Mouse (Mus musculus): ENCODE measurements around the gene Bicc1.

The Bicc1 gene

DNA sequence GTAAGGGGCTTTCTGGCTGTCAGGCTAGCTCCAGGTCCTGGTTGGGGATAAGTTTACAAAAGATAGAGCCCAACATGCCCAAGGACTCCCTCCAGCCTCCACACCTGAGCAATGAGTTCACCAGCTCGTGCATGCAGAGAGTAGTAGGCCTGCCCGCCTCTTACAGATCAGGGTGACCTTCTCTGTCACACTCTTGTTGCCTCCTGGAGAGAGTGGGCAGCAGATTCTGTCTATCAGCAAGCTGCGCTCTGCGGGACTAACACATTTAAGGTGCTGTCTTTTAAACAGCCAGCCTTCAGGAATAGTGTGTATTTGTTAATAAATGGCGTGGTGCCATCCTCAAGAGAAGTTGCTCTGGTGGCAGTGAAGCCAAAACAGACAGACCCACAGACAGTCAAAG lies 101.4 kb downstream of the Bicc1 start:
- 83% methylated on average over 5 of the region's 5 CpGs for WGBS

DNA sequence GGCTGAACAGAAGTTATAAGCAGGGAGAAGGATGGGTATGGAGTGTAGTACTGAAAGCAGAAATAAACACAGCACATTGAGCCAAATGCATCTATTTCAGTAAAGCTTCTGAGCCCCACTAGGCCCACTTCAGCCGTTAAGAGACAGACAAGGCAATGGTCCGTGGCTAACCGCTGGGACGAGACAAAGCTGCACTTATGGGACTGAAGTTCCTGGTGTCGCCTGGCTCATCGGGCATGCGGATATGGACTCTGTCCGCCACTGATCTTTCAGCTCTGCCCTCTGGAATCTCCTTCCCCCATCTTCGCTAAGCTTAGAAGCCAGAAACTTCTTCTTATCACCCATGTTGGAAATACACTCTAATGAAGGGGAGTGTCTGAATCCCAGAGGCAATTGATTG lies 106.8 kb downstream of the Bicc1 start:
- WGBS, result 50% methylated on average over 9 of the region's 9 CpGs

DNA sequence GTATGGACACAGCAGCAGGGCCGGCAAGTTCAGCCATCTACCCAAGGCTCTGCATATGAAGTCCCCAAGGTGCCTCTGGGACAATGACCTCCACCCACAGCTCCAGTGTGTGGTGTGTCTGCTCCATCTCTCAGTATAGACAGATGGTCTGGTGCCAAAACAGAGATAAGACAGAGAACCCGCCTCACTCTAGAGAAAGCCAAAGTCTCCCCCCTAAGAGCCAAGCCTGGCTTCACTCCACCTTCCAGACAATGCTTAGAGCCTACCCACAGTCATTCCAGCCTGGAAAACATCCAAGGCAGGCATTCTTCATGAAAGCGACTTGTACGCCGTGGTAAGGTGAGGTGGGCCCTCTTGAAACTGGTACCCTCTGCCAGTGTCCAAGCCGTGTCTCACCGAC lies 107.3 kb downstream of the Bicc1 start:
- WGBS, result 43% methylated on average over 7 of the region's 7 CpGs

DNA sequence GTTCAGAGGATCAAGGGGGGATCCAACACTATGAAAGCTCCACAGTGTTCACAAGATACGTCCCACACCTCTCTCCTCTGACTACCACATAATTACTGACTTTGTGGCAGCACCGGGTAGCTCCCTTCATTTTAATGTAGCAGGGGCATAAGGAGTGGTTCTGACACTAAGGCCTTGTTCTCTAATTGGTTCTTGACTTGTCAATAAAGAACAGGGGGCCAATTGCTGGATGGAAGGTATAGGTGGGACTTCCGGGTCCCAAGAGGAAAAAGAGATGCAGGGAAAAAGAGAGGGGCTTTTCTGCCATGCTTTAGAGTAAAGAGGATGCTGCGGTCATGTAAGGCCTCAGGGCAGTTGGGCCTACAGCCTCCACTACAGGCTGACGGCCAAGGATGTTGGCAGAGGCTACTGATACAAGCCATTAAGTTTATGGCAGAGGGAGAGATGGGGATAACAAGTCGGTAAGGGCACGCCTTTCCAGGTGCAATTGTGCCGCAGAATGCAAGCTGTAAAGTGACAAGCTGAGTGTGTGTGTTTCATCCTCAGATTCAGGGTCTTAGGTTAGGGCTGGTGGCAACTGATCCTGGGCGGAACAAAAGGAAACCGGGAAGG lies 108.7 kb downstream of the Bicc1 start:
- 80% methylated on average over 10 of the region's 10 CpGs for WGBS

DNA sequence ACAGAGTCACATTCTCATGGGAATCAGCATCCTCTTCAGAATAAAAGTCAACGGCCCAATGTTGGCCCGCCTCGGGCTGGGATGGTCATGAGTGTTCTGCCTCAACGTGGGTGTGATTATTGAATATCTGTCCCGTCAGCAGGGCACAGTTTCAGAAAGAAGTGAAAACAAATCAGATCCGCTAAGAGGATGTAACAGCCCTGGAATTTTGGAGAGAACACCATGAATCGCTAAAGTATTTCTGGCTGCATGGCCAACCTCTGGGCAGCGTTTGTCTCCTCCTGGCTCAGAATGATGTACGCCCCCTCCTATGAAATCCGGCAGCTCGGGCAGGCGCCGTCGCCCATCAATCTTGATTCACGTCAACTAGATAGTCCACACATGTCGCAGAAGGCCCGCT lies 110.2 kb downstream of the Bicc1 start:
- 89% methylated on average over 17 of the region's 17 CpGs for whole genome bisulfite sequencing

DNA sequence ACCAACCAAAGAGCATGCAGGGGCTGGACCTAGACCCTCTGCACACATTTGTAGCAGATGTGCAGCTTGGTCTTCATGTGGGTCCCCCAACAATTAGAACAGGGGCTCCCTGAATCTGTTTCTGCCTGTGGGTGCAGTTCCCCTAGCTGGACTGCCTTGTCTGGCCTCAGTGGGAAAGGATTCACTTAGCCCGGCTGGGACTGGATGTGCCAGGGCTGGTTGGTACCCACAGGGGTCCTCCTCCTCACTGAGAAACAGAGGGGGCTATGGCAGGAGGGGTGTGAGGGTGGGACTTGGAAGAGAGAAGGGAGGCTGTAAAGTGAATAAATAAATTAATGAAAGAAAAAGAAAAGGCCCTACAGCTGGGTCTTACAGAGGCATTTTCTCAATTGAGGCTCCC lies 115.1 kb downstream of the Bicc1 start:
- WGBS, result 93% methylated on average over 1 of the region's 1 CpGs

DNA sequence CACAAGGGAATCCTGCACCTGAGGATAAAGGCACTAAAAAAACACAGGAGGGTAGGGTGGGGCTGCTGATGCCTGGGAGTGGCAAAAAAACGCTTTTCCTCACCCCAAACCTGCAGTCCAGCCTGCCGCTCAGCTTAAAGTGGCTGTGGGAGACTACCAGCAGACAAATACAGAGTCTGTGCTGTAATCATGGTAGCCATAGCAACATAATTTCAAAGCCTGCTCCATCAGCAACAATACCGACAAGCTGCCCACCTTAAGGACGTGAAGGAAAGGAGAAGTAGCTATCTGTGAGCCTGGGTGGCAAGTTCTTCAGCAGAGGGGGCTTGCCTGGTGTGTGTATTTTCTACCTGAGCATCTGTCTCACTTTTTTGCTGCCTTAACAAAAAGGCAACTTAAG lies 117.6 kb downstream of the Bicc1 start:
- 36% methylated on average over 4 of the region's 4 CpGs for WGBS

DNA sequence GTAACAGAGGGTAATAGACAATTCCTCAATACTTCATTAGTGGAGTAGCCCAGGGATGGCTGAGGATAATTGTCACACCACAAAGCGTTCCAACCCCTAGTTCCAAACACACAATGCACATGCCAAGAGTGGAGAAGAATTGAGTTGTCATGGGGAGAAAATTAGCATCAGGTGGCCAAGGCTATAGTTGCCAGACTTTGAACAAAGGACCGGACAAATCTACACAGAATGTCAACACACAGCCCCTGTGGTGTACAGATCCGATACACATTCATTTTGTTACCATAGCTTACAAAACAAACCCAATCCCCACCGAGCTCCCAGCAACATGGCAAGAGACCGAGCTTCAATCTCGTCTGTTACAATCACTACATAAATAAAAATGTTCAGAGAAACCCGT lies 123.0 kb downstream of the Bicc1 start:
- 55% methylated on average over 7 of the region's 7 CpGs for WGBS

DNA sequence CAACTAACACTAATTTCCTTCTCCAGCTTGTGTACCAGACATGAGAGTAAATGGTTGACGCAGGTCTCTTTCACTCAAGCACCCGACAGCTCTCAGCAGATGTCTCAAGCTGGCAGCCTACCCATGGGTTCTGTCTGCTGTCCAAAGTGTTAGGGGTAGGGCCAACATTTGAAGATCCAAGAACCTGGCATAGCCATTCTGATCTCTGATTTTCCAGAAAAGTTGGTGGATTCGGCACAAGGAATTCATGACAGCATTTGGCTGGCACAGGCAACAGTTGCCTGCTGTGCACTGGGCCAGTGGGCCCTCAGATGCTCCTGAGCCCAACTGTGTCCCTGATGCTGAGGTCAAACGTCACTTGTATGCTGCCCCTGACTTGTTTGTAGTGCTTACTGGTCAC lies 130.5 kb downstream of the Bicc1 start:
- 33% methylated on average over 4 of the region's 4 CpGs for WGBS

DNA sequence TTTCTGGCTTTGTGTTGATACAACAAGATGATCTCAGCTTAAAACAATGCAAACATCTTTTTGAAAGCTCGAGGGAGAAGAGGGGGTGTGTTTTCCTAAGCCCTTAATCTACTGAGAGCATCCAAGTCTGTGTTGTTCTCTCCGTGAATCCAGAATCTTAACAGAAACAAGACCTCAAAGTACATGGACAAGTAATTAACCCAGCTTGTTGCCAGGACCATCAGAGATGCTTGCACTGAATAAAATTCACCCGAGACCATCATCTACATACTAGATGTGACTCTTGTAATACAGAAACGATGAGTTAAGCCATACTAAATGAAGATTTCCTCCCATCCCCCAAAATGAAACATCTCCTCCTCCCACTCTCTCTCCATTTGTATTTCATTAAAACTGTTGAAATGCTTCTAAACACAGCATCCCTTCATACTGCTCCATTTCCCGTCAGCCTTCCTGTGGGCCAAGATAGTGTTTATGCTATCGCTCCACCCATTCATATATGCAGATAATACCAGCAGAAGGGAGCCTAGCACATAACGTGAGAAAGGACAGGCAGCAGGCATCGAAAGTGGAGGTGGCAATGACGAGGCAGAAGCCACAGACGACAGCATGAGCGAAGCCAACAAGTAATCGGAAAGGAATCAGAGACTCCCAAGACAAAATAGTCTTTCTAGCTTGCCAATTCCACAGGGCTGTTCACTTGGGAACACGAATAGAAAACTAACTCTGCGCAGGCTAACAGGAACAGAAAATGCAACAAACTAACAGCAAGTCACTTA lies 131.2 kb downstream of the Bicc1 start:
- WGBS, result 32% methylated on average over 14 of the region's 14 CpGs

DNA sequence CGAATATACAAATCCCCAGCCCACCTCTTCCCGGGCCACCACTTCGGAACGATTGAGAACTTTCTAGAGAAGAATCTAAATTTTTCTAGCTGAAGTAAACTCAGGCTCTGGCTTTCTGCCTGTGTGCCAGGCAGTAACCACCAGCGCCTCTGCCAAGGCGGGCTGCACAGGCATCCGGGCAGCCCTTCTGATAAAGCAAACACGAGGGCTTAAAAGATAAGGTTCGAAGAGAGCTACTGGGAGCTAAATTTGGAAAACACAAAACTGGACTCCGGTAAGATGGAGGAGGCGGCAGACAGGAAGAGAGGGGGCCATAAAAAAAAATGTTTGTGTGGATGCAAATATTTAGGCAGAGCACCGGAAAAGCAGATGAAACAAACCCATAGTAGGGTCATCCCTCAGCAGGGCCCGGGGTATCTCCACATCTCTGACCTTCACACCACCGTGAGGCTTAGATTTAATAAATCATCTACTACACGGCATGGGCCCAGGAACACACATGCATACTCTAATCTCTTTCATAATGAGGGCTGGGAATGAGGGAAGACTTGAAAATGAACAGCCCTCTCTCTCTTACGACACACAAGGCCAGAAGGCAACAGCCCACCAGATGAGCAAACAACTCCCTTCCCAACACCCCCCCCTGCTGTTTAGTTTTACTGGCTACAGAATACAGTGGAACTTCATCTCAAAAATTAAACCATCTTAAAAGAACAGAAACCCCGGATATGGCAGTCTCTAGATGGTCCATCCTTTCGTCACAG lies 134.2 kb downstream of the Bicc1 start:
- 52% methylated on average over 18 of the region's 18 CpGs for WGBS

DNA sequence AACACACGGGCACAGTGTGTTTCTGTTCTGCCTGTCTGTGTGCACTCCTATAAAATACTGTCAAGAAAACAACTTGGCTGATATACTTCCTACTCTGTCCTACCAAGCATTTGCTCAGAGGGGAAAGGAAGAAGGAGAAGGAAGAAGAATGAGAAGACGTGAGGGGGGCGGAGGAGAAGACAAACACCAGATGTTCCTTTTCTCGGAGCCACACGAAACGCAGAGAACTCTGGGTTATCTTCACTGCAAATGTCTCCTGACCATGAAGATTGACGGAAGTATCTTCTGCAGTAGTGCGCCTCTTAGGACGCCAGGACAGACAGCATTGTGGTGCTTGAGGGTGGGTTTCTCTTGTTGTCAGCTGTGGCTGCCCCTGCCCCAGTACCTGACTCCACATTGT lies 134.8 kb downstream of the Bicc1 start:
- 68% methylated on average over 9 of the region's 9 CpGs for whole genome bisulfite sequencing

DNA sequence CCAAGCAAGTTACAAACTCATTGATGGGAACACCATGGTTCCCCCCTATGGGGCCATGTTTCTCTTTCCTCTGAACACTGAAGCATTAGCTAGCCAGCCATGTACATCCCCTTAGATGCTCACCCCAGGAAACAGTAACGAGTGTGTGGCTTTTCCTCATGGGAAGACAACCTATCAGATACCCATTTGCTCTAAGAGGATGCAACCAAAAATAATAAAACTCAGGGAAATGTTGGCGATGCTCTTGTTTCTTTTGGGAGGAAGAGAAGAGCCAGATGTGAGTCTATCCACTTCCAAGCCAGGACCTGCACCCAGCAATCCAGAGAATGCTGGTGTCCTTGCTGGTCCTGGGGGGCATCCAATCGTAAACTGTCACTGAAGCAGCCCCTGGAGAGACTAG lies 136.0 kb downstream of the Bicc1 start:
- 70% methylated on average over 3 of the region's 3 CpGs for WGBS

DNA sequence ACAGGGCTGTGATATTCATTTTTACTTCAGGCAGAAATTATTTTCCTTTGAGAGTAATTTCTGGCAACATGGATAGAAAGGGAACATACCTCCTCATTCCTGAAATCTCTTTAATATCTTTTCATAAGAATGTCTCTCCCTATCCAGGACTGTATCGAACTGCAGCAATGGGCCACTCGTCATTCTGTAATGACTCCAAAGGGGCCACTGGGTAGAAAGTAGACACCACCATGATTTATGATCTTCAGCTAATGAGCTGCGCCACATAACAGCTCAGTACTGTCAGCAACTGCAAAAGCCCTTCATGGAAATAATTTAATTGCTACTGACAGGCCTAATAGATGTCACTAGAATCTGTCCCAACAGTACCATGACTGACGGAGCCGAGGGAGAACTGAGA lies 139.0 kb downstream of the Bicc1 start:
- whole genome bisulfite sequencing, result 93% methylated on average over 5 of the region's 5 CpGs

DNA sequence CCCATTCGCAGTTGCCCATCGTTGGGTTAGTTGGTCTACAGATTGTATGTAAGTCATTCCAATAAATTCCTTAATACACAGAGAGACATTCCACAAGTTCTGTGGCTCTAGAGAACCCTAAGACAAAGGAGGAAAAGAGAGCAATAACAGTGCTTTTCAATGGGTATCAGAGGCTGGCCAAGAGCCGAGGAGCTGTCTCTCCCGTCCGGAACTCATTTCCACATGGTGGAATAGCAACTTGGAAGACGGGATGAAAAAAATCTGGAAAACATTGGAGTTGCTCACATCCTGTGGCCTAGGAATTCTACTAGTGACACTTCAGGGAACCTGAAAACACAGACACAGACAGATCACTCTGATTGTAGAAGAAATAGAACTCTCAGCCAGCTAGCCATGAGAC lies 139.7 kb downstream of the Bicc1 start:
- 93% methylated on average over 6 of the region's 6 CpGs for WGBS

DNA sequence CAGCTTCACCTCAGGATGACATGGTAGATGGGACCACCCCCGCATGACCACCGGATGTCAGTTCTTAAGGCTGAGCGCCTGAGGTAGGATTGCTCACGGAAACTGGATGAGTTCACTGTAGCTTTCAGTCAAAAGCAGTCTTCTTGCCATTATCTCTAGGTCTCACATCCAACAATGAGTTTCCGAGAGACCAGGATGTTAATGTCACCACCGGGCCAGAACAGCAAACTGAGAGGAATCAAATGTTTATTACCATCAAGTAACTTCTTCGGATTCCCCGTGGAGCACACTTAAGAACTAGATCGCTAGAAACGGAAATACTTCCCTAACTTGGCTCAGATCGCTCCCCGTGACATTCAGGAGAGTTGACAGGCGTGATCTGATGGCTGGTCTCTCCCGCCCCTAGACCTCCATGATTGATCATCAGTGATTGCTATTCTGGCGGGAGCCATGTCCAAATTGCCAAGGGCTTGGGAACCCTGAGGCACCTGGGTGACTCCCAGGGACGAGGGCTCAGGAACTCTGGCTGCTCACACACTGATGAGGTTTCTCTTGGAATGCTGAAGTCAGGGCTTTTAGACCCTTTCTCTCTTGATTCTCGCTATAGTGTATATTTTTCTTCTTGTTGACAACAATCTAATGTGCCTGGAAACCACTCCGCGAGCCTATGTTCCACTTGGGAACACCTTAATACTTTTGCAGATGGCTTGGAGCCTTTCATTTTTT lies 149.6 kb downstream of the Bicc1 start:
- 94% methylated on average over 19 of the region's 19 CpGs for WGBS

DNA sequence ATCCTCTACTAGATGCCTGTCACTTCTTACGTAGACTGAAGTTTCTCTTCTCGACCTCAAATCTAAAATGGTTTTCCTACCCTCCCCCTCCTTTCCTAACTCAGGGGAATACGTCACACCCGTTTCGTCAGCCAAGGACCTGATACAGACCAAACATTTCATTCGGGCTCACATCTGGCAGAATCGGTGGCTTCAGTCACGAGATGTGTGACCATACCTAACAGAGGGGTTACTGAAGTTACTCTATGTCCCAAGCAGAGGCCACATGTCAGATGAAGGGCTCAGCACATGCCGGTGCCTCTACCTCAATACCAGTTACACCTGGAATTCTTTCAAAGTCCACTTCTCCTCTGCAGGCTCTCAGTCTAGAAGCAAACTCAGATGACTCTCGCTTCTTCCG lies 150.8 kb downstream of the Bicc1 start:
- 89% methylated on average over 11 of the region's 11 CpGs for WGBS

DNA sequence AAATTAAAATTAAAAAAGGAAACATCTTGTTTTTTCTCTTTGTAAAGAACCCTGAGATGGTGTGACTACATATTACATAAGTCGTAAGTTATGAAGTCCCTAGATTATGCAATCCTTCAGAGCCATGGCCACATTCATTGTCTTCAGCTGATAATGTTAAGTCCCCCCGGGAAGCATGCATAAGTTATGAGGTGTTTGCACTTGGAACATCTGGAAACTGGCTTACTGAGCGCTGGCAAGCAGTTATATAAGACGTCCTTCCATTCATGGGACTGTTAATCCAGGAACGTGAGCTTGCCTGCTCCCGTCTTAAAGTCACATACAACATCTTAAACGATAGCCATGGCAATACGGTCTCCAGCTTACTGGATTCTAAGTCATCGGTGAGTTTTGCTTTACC lies 151.5 kb downstream of the Bicc1 start:
- WGBS, result 74% methylated on average over 9 of the region's 9 CpGs

DNA sequence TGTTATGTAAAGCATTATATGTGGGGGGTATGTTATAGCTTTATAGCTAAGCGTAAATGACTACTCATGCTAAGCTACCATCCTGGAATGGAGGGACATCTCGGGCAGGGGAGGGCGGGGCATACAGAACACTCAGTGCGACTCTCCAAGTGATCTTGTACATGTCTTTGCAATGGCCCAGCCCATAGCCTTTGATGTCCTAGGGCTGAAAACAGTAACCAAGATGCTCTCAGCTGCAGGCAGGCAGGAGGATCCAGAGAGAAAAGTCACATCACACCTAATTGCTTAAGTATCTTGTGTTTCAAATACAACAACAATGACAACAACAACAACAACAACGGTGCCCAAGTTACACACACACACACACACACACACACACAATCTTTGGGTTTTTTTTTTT lies 152.0 kb downstream of the Bicc1 start:
- 93% methylated on average over 5 of the region's 5 CpGs for WGBS

DNA sequence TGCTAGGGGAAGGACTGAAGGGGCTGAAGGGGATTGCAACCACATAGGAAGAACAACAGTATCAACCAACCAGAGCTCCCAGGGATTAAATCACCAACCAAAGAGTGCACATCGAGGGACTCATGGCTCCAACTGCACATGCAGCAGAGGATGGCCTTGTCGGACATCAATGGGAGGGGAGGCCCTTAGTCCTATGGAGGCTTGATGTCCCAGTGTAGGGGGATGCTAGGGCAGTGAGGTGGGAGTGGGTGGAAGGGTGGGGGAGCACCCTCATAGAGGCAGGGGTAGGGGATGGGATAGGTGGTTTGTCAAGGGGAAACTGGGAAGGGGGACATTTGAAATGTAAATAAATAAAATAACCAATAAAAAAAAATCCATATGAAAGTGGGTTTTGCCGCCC lies 152.5 kb downstream of the Bicc1 start:
- 86% methylated on average over 3 of the region's 3 CpGs for WGBS

DNA sequence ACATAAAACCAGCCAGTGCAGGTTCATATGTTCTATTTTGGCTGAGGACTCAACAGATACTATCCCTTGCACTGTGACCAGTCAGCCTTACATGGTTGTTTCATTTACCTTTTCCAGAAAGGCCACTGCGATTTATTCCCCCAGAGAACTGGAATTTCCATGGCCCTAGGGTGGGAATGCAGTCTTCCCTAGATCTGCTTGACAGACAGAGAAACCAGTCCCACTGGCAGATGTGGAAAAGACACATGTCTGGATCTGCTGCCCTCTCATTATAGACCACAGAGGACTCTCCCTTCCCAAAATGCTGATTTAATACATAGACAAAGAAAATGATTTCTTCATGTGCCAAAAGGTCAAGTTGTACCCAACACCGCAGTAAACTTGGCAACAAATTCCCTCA lies 156.6 kb downstream of the Bicc1 start:
- 78% methylated on average over 2 of the region's 2 CpGs for WGBS

DNA sequence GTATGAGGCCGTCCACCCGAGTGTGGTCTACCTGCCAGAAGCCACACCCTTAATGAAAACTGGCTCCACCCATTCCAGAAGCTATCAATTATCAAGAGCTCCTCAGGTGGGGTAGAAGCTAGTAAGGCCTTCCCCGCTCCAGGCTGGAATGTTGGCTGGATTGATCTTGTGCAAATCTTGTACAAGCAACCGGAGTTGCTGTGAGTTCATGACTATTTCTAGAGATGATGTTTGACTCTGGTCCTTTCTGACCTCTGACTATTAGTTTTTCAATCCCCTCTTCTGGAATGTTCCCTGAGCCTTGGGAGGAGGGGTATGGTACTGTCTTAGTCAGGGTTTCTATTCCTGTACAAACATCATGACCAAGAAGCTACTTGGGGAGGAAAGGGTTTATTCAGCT lies 157.3 kb downstream of the Bicc1 start:
- WGBS, result 96% methylated on average over 4 of the region's 4 CpGs
